Mouse (Mus musculus): Measurements from ENCODE around the gene Rsbn1. TPM values are rescaled to one million over a fixed set of nuclear protein-coding genes. Genes with fewer than 3 reads are reported as not detected.

Gene Rsbn1
- polyA plus RNA-seq, 1 experiment: 9.3 TPM

- H3K4me1 ChIP-seq (ENCODE audit: control insufficient read depth, insufficient read depth, low read length): peaks cover 2% of the 10 kb centered on the region; the same call in 1 of the 2 replicates
- H3K27ac ChIP-seq (ENCODE audit: control insufficient read depth, insufficient read depth, low read depth, low read length, poor library complexity): no peak overlapping the region
- H3K4me3 ChIP-seq (replicated peaks; ENCODE audit: control insufficient read depth, low read depth, low read length): no peak overlapping the region
- WGBS: 18% methylated on average over 3 of the region's 3 CpGs
- TF ChIP-seq CTCF (IDR thresholded peaks at IDR 0.05; ENCODE audit: control insufficient read depth, insufficient read depth, low read length) (no peak), POLR2A (IDR thresholded peaks at IDR 0.05; ENCODE audit: borderline replicate concordance, control insufficient read depth, low read depth, low read length) (no peak)
Measured at GRCm38 (mm10) chr3:103916839-103917237, 2.9 kb downstream of the Rsbn1 start.

GRCm38 (mm10) chr3:103920094-103920493, 6.2 kb downstream of the Rsbn1 start:
- Histone ChIP-seq H3K4me3 (replicated peaks; ENCODE audit: control insufficient read depth, low read depth, low read length) (no peak overlapping the region), H3K27ac (ENCODE audit: control insufficient read depth, insufficient read depth, low read depth, low read length, poor library complexity) (no peak overlapping the region), H3K4me1 (ENCODE audit: control insufficient read depth, insufficient read depth, low read length) (peaks cover 4% of the 10 kb centered on the region)
- TF ChIP-seq POLR2A (IDR thresholded peaks at IDR 0.05; ENCODE audit: borderline replicate concordance, control insufficient read depth, low read depth, low read length) (no peak), CTCF (IDR thresholded peaks at IDR 0.05; ENCODE audit: control insufficient read depth, insufficient read depth, low read length) (no peak)
- 88% methylated on average over 1 of the region's 1 CpGs for WGBS

DNA sequence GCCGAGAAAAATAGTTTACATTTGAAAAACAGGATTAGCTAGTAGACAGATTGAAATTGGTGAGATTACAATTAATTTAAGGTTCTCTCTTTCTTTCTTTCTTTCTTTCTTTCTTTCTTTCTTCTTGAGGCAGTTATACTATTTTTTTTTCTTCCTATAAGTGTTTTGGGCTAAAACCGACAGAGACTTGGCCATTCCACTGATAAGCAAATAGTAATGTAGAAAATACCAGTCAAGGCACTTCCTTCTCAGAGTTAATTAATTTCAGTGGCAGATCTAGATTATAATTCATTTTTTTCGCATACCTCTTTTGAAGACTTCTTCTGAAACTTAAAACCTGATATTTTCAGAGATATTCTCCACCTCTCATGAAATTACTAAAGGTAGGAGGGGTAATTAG, 11.4 kb downstream of the Rsbn1 start:
- Histone ChIP-seq H3K27ac (ENCODE audit: control insufficient read depth, insufficient read depth, low read depth, low read length, poor library complexity) (no peak overlapping the region), H3K4me3 (replicated peaks; ENCODE audit: control insufficient read depth, low read depth, low read length) (no peak overlapping the region), H3K4me1 (ENCODE audit: control insufficient read depth, insufficient read depth, low read length) (peaks cover 2% of the 10 kb centered on the region; the same call in 1 of the 2 replicates)
- TF ChIP-seq CTCF (IDR thresholded peaks at IDR 0.05; ENCODE audit: control insufficient read depth, insufficient read depth, low read length) (no peak), POLR2A (IDR thresholded peaks at IDR 0.05; ENCODE audit: borderline replicate concordance, control insufficient read depth, low read depth, low read length) (no peak)
- WGBS: 54% methylated on average over 3 of the region's 3 CpGs

DNA sequence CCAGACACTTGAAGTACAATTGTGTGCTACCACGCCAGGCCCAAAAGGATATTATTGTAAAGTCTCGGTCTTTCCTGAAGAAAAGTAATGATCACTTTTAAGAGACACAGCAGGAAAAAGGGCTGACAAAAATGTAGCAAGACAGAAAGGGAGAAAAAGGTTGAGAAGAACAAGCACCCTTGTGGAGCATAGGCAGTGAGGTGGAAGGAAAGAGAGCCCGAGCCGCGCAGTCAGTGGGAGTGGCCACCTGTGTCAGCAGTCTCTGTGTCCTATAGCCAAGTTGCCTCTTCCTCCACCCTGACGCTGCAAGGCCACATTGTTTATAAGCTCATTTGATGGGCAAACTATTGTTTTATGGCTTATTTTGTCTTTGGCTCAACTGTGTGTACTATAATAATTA, 13.6 kb downstream of the Rsbn1 start:
- no peak overlapping the region for H3K4me3 ChIP-seq (replicated peaks; ENCODE audit: control insufficient read depth, low read depth, low read length)
- 9% methylated on average over 6 of the region's 6 CpGs for WGBS
- no peak overlapping the region for H3K27ac ChIP-seq (ENCODE audit: control insufficient read depth, insufficient read depth, low read depth, low read length, poor library complexity)
- TF ChIP-seq POLR2A (IDR thresholded peaks at IDR 0.05; ENCODE audit: borderline replicate concordance, control insufficient read depth, low read depth, low read length): no peak
- no peak for TF ChIP-seq CTCF (IDR thresholded peaks at IDR 0.05; ENCODE audit: control insufficient read depth, insufficient read depth, low read length)
- peaks cover 2% of the 10 kb centered on the region; the same call in 1 of the 2 replicates for H3K4me1 ChIP-seq (ENCODE audit: control insufficient read depth, insufficient read depth, low read length)

- 69% methylated on average over 1 of the region's 1 CpGs for WGBS
- Histone ChIP-seq H3K4me1 (ENCODE audit: control insufficient read depth, insufficient read depth, low read length) (no peaks in the 10 kb centered on the region; the same call in 1 of the 2 replicates), H3K4me3 (replicated peaks; ENCODE audit: control insufficient read depth, low read depth, low read length) (no peak overlapping the region), H3K27ac (ENCODE audit: control insufficient read depth, insufficient read depth, low read depth, low read length, poor library complexity) (no peak overlapping the region)
- TF ChIP-seq CTCF (IDR thresholded peaks at IDR 0.05; ENCODE audit: control insufficient read depth, insufficient read depth, low read length): no peak
- TF ChIP-seq POLR2A (IDR thresholded peaks at IDR 0.05; ENCODE audit: borderline replicate concordance, control insufficient read depth, low read depth, low read length): no peak
Measured at GRCm38 (mm10) chr3:103944794-103945562, 31.1 kb downstream of the Rsbn1 start.

- H3K27ac ChIP-seq (ENCODE audit: control insufficient read depth, insufficient read depth, low read depth, low read length, poor library complexity): no peak overlapping the region
- 81% methylated on average over 7 of the region's 7 CpGs for WGBS
- H3K4me3 ChIP-seq (replicated peaks; ENCODE audit: control insufficient read depth, low read depth, low read length): no peak overlapping the region
- H3K4me1 ChIP-seq (ENCODE audit: control insufficient read depth, insufficient read depth, low read length): no peaks in the 10 kb centered on the region; the same call in 1 of the 2 replicates
- TF ChIP-seq POLR2A (IDR thresholded peaks at IDR 0.05; ENCODE audit: borderline replicate concordance, control insufficient read depth, low read depth, low read length): no peak
- no peak for TF ChIP-seq CTCF (IDR thresholded peaks at IDR 0.05; ENCODE audit: control insufficient read depth, insufficient read depth, low read length)
Measured at GRCm38 (mm10) chr3:103948666-103949065, 34.7 kb downstream of the Rsbn1 start.

DNA sequence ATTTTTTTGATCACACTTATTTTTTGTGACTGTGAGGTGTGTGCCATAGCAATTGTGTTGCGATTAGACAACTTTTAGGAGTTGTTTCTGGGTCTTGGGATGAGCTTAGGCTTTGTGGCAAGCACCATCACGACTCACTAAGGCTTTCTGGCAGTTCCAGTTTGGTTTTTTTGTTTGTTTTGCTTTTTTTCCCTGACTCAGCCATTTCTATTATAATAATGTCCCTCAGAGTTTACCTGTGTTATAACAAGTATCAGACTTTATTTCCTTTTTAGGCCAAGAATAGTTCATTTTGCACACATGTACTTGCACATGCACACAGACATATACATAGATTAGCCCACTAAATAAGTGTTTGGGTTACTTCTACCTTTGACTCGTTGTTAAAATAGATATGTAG, 46.7 kb downstream of the Rsbn1 start:
- Histone ChIP-seq H3K4me1 (ENCODE audit: control insufficient read depth, insufficient read depth, low read length) (no peaks in the 10 kb centered on the region; the same call in 1 of the 2 replicates), H3K27ac (ENCODE audit: control insufficient read depth, insufficient read depth, low read depth, low read length, poor library complexity) (no peak overlapping the region), H3K4me3 (replicated peaks; ENCODE audit: control insufficient read depth, low read depth, low read length) (no peak overlapping the region)
- 81% methylated on average over 3 of the region's 3 CpGs for WGBS
- TF ChIP-seq CTCF (IDR thresholded peaks at IDR 0.05; ENCODE audit: control insufficient read depth, insufficient read depth, low read length) (no peak), POLR2A (IDR thresholded peaks at IDR 0.05; ENCODE audit: borderline replicate concordance, control insufficient read depth, low read depth, low read length) (no peak)

- Histone ChIP-seq H3K27ac (ENCODE audit: control insufficient read depth, insufficient read depth, low read depth, low read length, poor library complexity) (no peak overlapping the region), H3K4me3 (replicated peaks; ENCODE audit: control insufficient read depth, low read depth, low read length) (peak overlapping the region; percentile 43), H3K4me1 (ENCODE audit: control insufficient read depth, insufficient read depth, low read length) (no peaks in the 10 kb centered on the region; the same call in 1 of the 2 replicates)
- TF ChIP-seq POLR2A (IDR thresholded peaks at IDR 0.05; ENCODE audit: borderline replicate concordance, control insufficient read depth, low read depth, low read length): no peak
- no peak for TF ChIP-seq CTCF (IDR thresholded peaks at IDR 0.05; ENCODE audit: control insufficient read depth, insufficient read depth, low read length)
- WGBS: 17% methylated on average over 2 of the region's 2 CpGs
Measured at GRCm38 (mm10) chr3:103967231-103967630, 53.3 kb downstream of the Rsbn1 start.
